Mouse (Mus musculus) midbrain, embryonic 12.5 days (tissue): Measurements from ENCODE around the gene Gjd3. TPM values are rescaled to one million over a fixed set of nuclear protein-coding genes. Genes with fewer than 3 reads are reported as not detected.
"Not testable (repeated sequence)": the region's sequence is repeated elsewhere in the genome, so short reads cannot be mapped to it uniquely, and the experiment has no call there.

Experiments used
- ATAC-seq: fragments of 200-750 bp; cut with Nextera tagmentation; 2 replicates; pipeline ENCODE4 v1.8.0; 2017; ENCODE audit warnings: low read depth, moderate TSS enrichment, moderate library complexity; ENCODE audit not compliant: low FRiP score
- H3K27ac ChIP-seq: fragments of 300-500 bp; sonication (generic); replicated peaks from 2 replicates; pipeline ENCODE4 v1.5.1; 2016; ENCODE audit warnings: mild to moderate bottlenecking
- H3K27me3 ChIP-seq: fragments of 300-500 bp; sonication (generic); 2 replicates; pipeline ENCODE4 v1.6.1; 2016; ENCODE audit warnings: mild to moderate bottlenecking
- H3K36me3 ChIP-seq: fragments of 300-500 bp; sonication (generic); 2 replicates; pipeline ENCODE4 v1.6.1; 2016
- H3K4me1 ChIP-seq: fragments of 300-500 bp; sonication (generic); 2 replicates; pipeline ENCODE4 v1.6.1; 2016
- H3K4me2 ChIP-seq: fragments of 300-500 bp; sonication (generic); replicated peaks from 2 replicates; pipeline ENCODE4 v1.6.1; 2016; ENCODE audit warnings: mild to moderate bottlenecking, moderate library complexity
- H3K4me3 ChIP-seq: fragments of 300-500 bp; sonication (generic); 2 replicates; pipeline ENCODE4 v1.5.1; 2016; ENCODE audit warnings: mild to moderate bottlenecking
- H3K9ac ChIP-seq: fragments of 300-500 bp; sonication (generic); replicated peaks from 2 replicates; pipeline ENCODE4 v1.6.1; 2016; ENCODE audit warnings: mild to moderate bottlenecking, moderate library complexity
- H3K9me3 ChIP-seq: fragments of 300-500 bp; sonication (generic); 2 replicates; pipeline ENCODE4 v1.6.1; 2016; ENCODE audit warnings: mild to moderate bottlenecking
- WGBS: fragments of 180-500 bp; shearing (Covaris S2); methylation state at CpG from one replicate; pipeline ENCODE4 v1.1.7; 2016; 5-methylcytosine and 5-hydroxymethylcytosine counted together
- polyA plus RNA-seq: library from polyadenylated mRNA; unstranded; fragments of >200 nt; fragmentation: Nextera tagmentation; extraction: Ambion mirVana; gene quantifications from 2 replicates; pipeline ENCODE4 v1.2.1, GENCODE M21; 2016

Gene Gjd3
- polyA plus RNA-seq, 1 experiment from 2014 or later, result 0.80 TPM

DNA sequence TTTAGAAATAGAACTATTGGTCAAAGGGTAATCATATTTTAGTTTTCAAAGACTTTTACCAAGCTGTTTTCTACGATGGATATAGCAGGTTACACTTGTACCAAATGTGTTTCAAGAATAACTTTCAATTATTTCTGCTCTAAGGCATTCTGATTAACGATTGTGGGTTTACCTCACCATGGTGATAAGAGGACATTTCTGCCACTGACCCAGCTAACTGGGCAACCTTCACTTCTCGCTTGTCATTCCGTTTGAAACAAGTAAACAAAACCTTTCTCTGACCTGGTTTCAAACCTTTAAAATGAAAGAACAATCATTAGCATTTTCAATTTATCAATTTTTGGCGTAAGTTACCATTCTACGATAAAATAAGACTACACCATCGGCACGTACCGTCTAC lies 24.0 kb upstream of the Gjd3 start:
- H3K27me3 ChIP-seq, result no peaks in the 10 kb centered on the region
- H3K4me3 ChIP-seq, result no peak overlapping the region
- H3K36me3 ChIP-seq, result peaks cover 87% of the 10 kb centered on the region
- H3K27ac ChIP-seq, result no peak overlapping the region
- H3K9me3 ChIP-seq, result no peaks in the 10 kb centered on the region
- ATAC-seq, result no peak
- H3K4me1 ChIP-seq, result no peaks in the 10 kb centered on the region
- no peak overlapping the region for H3K9ac ChIP-seq
- H3K4me2 ChIP-seq, result no peak overlapping the region
- 94% methylated on average over 9 of the region's 9 CpGs for WGBS

DNA sequence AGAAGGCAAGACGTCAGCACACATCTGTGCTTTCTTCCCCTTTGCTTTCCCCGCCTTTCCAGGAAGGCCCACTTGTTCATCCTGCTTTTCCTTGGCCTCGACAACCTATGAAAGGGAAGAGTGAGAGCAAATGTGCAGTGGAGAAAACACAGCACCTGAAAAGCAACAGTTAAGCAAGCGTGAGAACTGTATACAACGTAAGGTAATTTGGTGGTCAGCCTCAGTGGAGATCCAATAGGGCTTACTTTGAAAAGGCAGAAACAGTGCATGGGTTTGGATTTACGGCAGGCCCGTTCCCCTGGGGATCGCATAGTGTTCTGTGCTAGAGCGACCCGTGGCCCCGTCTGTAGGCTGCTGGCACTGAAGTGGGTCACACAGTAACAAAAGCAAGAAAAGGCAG lies 16.4 kb upstream of the Gjd3 start:
- no peak overlapping the region for H3K27ac ChIP-seq
- no peaks in the 10 kb centered on the region for H3K27me3 ChIP-seq
- no peaks in the 10 kb centered on the region for H3K9me3 ChIP-seq
- H3K4me2 ChIP-seq, result no peak overlapping the region
- H3K36me3 ChIP-seq, result peaks cover 98% of the 10 kb centered on the region
- H3K4me3 ChIP-seq, result no peak overlapping the region
- H3K9ac ChIP-seq, result no peak overlapping the region
- no peak for ATAC-seq
- 90% methylated on average over 11 of the region's 11 CpGs for WGBS
- no peaks in the 10 kb centered on the region for H3K4me1 ChIP-seq

DNA sequence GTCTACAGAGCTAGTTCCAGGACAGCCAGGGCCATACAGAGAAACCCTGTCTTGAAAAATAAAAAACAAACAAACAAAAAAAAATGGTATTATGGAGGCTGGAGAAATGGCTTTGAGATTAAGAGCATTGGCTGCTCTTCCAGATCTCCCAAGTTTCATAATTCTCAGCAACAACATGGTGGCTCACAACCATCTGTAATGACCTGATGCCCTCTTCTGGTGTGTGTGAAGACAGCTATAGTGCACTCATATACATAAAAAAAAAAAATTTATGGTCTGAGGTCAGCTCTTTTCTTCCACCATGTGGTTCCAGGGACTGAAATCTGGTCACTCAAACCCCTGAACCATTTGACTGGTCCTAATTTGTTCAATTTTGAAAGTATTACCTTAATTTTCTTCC lies 16.0 kb upstream of the Gjd3 start:
- H3K27ac ChIP-seq, result no peak overlapping the region
- no peaks in the 10 kb centered on the region for H3K9me3 ChIP-seq
- peaks cover 98% of the 10 kb centered on the region for H3K36me3 ChIP-seq
- H3K4me1 ChIP-seq, result no peaks in the 10 kb centered on the region
- no peak for ATAC-seq
- H3K4me3 ChIP-seq, result no peak overlapping the region
- no peaks in the 10 kb centered on the region for H3K27me3 ChIP-seq
- H3K4me2 ChIP-seq, result no peak overlapping the region
- H3K9ac ChIP-seq, result no peak overlapping the region

GRCm38 (mm10) chr11:98997659-98998058 lies 14.8 kb upstream of the Gjd3 start:
- no peak overlapping the region for H3K4me3 ChIP-seq
- ATAC-seq, result no peak
- H3K4me2 ChIP-seq, result no peak overlapping the region
- no peaks in the 10 kb centered on the region for H3K4me1 ChIP-seq
- no peak overlapping the region for H3K9ac ChIP-seq
- no peak overlapping the region for H3K27ac ChIP-seq
- no peaks in the 10 kb centered on the region for H3K9me3 ChIP-seq
- no peaks in the 10 kb centered on the region for H3K27me3 ChIP-seq
- WGBS, result 98% methylated on average over 4 of the region's 4 CpGs
- peaks cover 99% of the 10 kb centered on the region for H3K36me3 ChIP-seq

- H3K9me3 ChIP-seq, result no peaks in the 10 kb centered on the region
- H3K4me3 ChIP-seq, result no peak overlapping the region
- no peak overlapping the region for H3K9ac ChIP-seq
- 93% methylated on average over 7 of the region's 7 CpGs for WGBS
- peaks cover 92% of the 10 kb centered on the region for H3K36me3 ChIP-seq
- no peak overlapping the region for H3K4me2 ChIP-seq
- H3K27me3 ChIP-seq, result no peaks in the 10 kb centered on the region
- no peak for ATAC-seq
- no peaks in the 10 kb centered on the region for H3K4me1 ChIP-seq
- H3K27ac ChIP-seq, result no peak overlapping the region
These were observed 13.2 kb upstream of the Gjd3 start for GRCm38 (mm10) chr11:98995987-98996386.

DNA sequence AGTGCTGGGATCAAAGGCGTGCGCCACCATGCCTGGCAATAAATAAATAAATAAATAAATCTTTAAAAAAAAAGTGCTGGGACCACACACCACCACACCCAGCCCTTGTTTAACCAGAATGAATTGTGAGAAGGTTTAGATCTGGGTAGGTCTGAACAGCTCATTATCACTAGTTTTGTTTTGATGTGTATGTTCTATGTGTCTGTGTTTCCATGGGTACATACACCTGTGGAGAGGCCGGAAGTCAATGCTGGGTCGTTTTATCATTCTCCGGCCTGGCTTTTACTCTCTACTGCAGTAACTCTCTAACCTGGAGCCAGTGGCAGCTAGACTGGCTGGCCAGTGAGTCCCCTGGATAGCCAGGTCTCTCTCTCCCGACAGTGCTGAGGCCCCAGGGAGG lies 8.1 kb upstream of the Gjd3 start:
- H3K27me3 ChIP-seq, result no peaks in the 10 kb centered on the region
- no peaks in the 10 kb centered on the region for H3K4me1 ChIP-seq
- no peak for ATAC-seq
- H3K4me3 ChIP-seq, result no peak overlapping the region
- H3K9me3 ChIP-seq, result no peaks in the 10 kb centered on the region
- H3K36me3 ChIP-seq, result peaks cover 42% of the 10 kb centered on the region
- no peak overlapping the region for H3K4me2 ChIP-seq
- no peak overlapping the region for H3K9ac ChIP-seq
- WGBS, result 84% methylated on average over 6 of the region's 6 CpGs
- H3K27ac ChIP-seq, result no peak overlapping the region

GRCm38 (mm10) chr11:98988260-98988659 lies 5.4 kb upstream of the Gjd3 start:
- not testable (repeated sequence) for ATAC-seq, H3K9ac ChIP-seq, H3K9me3 ChIP-seq, H3K4me3 ChIP-seq, H3K27ac ChIP-seq, H3K4me2 ChIP-seq, H3K4me1 ChIP-seq
- 94% methylated on average over 6 of the region's 6 CpGs for WGBS
- Histone ChIP-seq H3K36me3 (peaks cover 16% of the 10 kb centered on the region), H3K27me3 (peaks cover 20% of the 10 kb centered on the region)

DNA sequence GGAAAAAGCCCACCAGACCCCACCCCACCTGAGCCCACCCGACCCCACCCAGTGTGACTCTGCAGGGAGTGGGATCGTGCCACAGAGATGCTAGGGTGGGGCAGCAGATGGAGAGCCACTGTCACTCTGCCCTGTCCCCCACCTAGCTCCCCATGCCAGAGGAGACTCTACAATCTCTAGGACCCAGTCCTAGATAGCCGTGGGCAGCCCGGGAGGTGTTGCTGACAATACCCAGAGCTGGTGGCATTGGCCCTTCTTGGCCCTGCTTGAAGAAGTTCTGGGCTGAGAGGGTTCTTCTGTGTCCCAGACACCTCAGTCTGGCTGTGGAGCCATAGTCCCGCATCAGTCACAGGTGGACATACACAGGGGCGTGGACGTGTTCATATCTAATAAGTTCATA lies 2.7 kb upstream of the Gjd3 start:
- H3K27ac ChIP-seq, result no peak overlapping the region
- H3K9ac ChIP-seq, result no peak overlapping the region
- peaks cover 18% of the 10 kb centered on the region for H3K4me1 ChIP-seq
- peaks cover 46% of the 10 kb centered on the region for H3K27me3 ChIP-seq
- H3K36me3 ChIP-seq, result no peaks in the 10 kb centered on the region
- no peak overlapping the region for H3K4me3 ChIP-seq
- H3K9me3 ChIP-seq, result no peaks in the 10 kb centered on the region
- WGBS, result 94% methylated on average over 7 of the region's 7 CpGs
- no peak overlapping the region for H3K4me2 ChIP-seq
- no peak for ATAC-seq

- WGBS, result 49% methylated on average over 8 of the region's 8 CpGs
- Histone ChIP-seq H3K9ac (no peak overlapping the region), H3K9me3 (no peaks in the 10 kb centered on the region), H3K4me3 (no peak overlapping the region), H3K4me1 (peaks cover 18% of the 10 kb centered on the region), H3K27me3 (peaks cover 56% of the 10 kb centered on the region), H3K27ac (no peak overlapping the region), H3K36me3 (no peaks in the 10 kb centered on the region), H3K4me2 (no peak overlapping the region)
- no peak for ATAC-seq
These were observed 735 bp upstream of the Gjd3 start for GRCm38 (mm10) chr11:98983551-98983950.

DNA sequence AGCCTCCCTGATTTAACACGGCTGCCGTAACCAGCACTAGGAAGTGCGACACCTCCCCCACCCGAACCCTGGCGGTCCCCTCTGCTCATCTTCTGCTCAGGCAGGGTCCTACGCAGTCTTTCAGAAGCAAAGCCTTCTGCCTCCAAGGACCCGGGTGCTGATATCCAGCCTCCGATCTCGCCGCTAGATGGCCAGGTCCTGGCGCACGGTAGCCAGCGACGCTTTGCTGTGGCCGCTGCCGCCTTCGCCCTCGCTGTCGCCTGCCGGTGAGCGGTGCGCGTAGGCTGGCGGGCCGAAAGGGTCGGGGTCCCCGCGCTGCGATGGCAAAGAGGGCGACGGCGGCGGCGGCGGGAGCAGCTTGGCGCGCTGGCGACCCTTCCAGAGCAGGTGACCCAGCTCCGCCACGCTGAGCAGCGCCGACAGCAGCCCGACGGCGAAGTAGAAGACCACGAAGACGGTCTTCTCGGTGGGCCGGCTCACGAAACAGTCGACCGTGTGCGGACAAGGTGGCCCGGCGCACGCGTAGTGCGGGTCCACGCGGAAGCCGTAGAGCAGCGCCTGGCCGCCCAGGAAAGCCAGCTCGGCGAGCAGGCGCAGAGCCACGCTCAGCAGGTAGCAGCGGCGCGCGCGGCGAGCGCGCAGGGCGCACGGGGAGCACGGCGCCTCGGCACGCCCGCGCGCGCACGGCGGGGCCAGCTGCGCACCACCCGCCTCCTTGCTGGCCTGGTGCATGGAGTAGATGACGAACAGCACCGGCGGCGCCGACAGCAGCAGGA lies 631 bp downstream of the Gjd3 start:
- peak overlapping the region; percentile 81 for H3K27ac ChIP-seq
- peaks cover 18% of the 10 kb centered on the region for H3K4me1 ChIP-seq
- H3K27me3 ChIP-seq, result peaks cover 56% of the 10 kb centered on the region
- peak overlapping the region; percentile 69 for H3K9ac ChIP-seq
- peak; percentile 73 for ATAC-seq
- H3K36me3 ChIP-seq, result no peaks in the 10 kb centered on the region
- peak overlapping the region; percentile 85 for H3K4me2 ChIP-seq
- no peaks in the 10 kb centered on the region for H3K9me3 ChIP-seq
- H3K4me3 ChIP-seq, result peak overlapping the region; percentile 58
- under 1% methylated on average over 87 of the region's 94 CpGs for WGBS

- 33% methylated on average over 20 of the region's 20 CpGs for WGBS
- H3K27ac ChIP-seq, result peak overlapping the region; percentile 81
- H3K9ac ChIP-seq, result peak overlapping the region; percentile 69; the same call in 1 of the 2 replicates
- H3K4me3 ChIP-seq, result peak overlapping the region; percentile 58
- H3K9me3 ChIP-seq, result no peaks in the 10 kb centered on the region
- H3K4me2 ChIP-seq, result peak overlapping the region; percentile 85
- H3K27me3 ChIP-seq, result peaks cover 56% of the 10 kb centered on the region
- no peak; the same call in 1 of the 2 replicates for ATAC-seq
- H3K36me3 ChIP-seq, result no peaks in the 10 kb centered on the region
- H3K4me1 ChIP-seq, result peaks cover 18% of the 10 kb centered on the region
These were observed 1.4 kb downstream of the Gjd3 start for GRCm38 (mm10) chr11:98981289-98981996.

GRCm38 (mm10) chr11:98979356-98979755 lies 3.5 kb downstream of the Gjd3 start:
- Histone ChIP-seq H3K36me3 (no peaks in the 10 kb centered on the region), H3K9me3 (no peaks in the 10 kb centered on the region), H3K4me3 (no peak overlapping the region), H3K9ac (no peak overlapping the region), H3K27me3 (peaks cover 47% of the 10 kb centered on the region), H3K27ac (no peak overlapping the region), H3K4me1 (peaks cover 18% of the 10 kb centered on the region), H3K4me2 (no peak overlapping the region)
- 85% methylated on average over 4 of the region's 5 CpGs for WGBS
- no peak for ATAC-seq
